ENCODE assay signal across 8 mouse cellular contexts in genomic region chr1:52232766-52233140, GRCm38 (mm10). TPM values are rescaled to one million over a fixed set of nuclear protein-coding genes. Genes with fewer than 3 reads are reported as not detected.
A peak's percentile ranks its signal among the peaks of the same experiment; 100 is the strongest.
DNase-seq lines count a peak whose midpoint lies in the region; ATAC-seq and TF ChIP-seq lines count a peak whose summit lies in the region.

No protein-coding gene starts in this region.

- no peaks in the 10 kb centered on the region for H3K36me3 ChIP-seq in embryonic facial prominence, embryonic 10.5 days (replicated peaks)
- no peaks in the 10 kb centered on the region for H3K36me3 ChIP-seq in hindbrain, embryonic 16.5 days (ENCODE audit: control insufficient read depth, insufficient read depth, low read length)

- peak overlapping the region; percentile 56 for H3K4me2 ChIP-seq in hindbrain, embryonic 16.5 days (ENCODE audit: low read length)

- peak overlapping the region; percentile 93 for H3K4me3 ChIP-seq in layer of hippocampus, adult 2 months
- peak overlapping the region; percentile 92 for H3K4me3 ChIP-seq in embryonic facial prominence, embryonic 10.5 days
- peak overlapping the region; percentile 99 for H3K4me3 ChIP-seq in hindbrain, embryonic 16.5 days (ENCODE audit: low read length)

- TF ChIP-seq CTCF in layer of hippocampus, adult 2 months (conservative IDR thresholded peaks at IDR 0.05) = no peak

- H3K27me3 ChIP-seq in embryonic facial prominence, embryonic 10.5 days (replicated peaks; ENCODE audit: low read depth, poor library complexity, severe bottlenecking) = peaks cover 13% of the 10 kb centered on the region
- no peaks in the 10 kb centered on the region for H3K27me3 ChIP-seq in hindbrain, embryonic 16.5 days (replicated peaks; ENCODE audit: control insufficient read depth, insufficient read depth, low read length)

- H3K4me1 ChIP-seq in embryonic facial prominence, embryonic 10.5 days = peaks cover 23% of the 10 kb centered on the region
- H3K4me1 ChIP-seq in hindbrain, embryonic 16.5 days (ENCODE audit: control insufficient read depth, insufficient read depth, low read depth, low read length) = peaks cover 14% of the 10 kb centered on the region

- under 1% methylated on average over 57 of the region's 57 CpGs for WGBS in embryonic facial prominence, embryonic 10.5 days
- 1% methylated on average over 56 of the region's 57 CpGs for WGBS in hindbrain, embryonic 16.5 days

- peak overlapping the region; percentile 95 for H3K27ac ChIP-seq in layer of hippocampus, adult 2 months
- peak overlapping the region; percentile 97 for H3K27ac ChIP-seq in embryonic facial prominence, embryonic 10.5 days (replicated peaks)
- H3K27ac ChIP-seq in hindbrain, embryonic 16.5 days (ENCODE audit: low read depth, low read length) = peak overlapping the region; percentile 96

- peak overlapping the region; percentile 99 for H3K9ac ChIP-seq in hindbrain, embryonic 16.5 days (ENCODE audit: low read depth, low read length)

- no peaks in the 10 kb centered on the region for H3K9me3 ChIP-seq in embryonic facial prominence, embryonic 10.5 days
- no peaks in the 10 kb centered on the region for H3K9me3 ChIP-seq in hindbrain, embryonic 16.5 days (ENCODE audit: control insufficient read depth, low read length)

- peak; percentile 78 for ATAC-seq in hindbrain, embryonic 16.5 days
- peak; percentile 3; the same call in 1 of the 2 replicates for ATAC-seq in monocyte, adult 5-6 weeks (replicated peaks; ENCODE audit: insufficient number of reproducible peaks, low FRiP score, low TSS enrichment, poor library complexity, severe bottlenecking)
- ATAC-seq in granulocyte monocyte progenitor cell, adult 5-6 weeks (replicated peaks; ENCODE audit: poor library complexity, severe bottlenecking) = no peak

- DNase-seq in layer of hippocampus, adult 2 months (ENCODE audit: low spot score in 2 of 2) = no peak
- no peak for DNase-seq in layer of hippocampus, postnatal 25 days (ENCODE audit: extremely low spot score in 1 of 2, low spot score in 1 of 2)
- DNase-seq in embryonic facial prominence, embryonic 10.5 days (ENCODE audit: low spot score) = no peak
- no peak for DNase-seq in gastrocnemius, postnatal 10 days
- DNase-seq in right cerebral cortex, adult 2 months (ENCODE audit: low spot score in 2 of 2) = no peak

RNA-seq across cellular contexts. Expression of gene Gls, which starts 0.3 kb away (rescaled TPM):
- total RNA-seq in layer of hippocampus, adult 2 months (2021) = 100 to 1,000 TPM; 391 to 398 TPM
- total RNA-seq in layer of hippocampus, postnatal 25 days (2021) = 100 to 1,000 TPM; 364 to 381 TPM
- 18.2 and 21.5 TPM in 2 replicates for polyA plus RNA-seq in embryonic facial prominence, embryonic 10.5 days (2016; fragmentation: Nextera tagmentation; extraction: Ambion mirVana)
- polyA plus RNA-seq in hindbrain, embryonic 16.5 days (2015; fragmentation: Nextera tagmentation; extraction: Ambion mirVana) = 27.0 and 28.2 TPM in 2 replicates
- total RNA-seq in monocyte, adult 5-6 weeks (2017) = 354 to 365 TPM (median 355 TPM) in 3 replicates
- 10 to 100 TPM; 54.6 to 59.3 TPM for total RNA-seq in gastrocnemius, postnatal 10 days (2021)
- total RNA-seq in granulocyte monocyte progenitor cell, adult 5-6 weeks (2014; fragmentation: Nextera tagmentation) = 103 and 136 TPM in 2 replicates
- 192 and 196 TPM in 2 replicates for total RNA-seq in granulocyte monocyte progenitor cell, adult 5-6 weeks (2017)
